ENCODE assay signal across 34 mouse cellular contexts in genomic region chr2:85034169-85034568, GRCm38 (mm10). TPM values are rescaled to one million over a fixed set of nuclear protein-coding genes. Genes with fewer than 3 reads are reported as not detected.
DNase-seq lines count a peak whose midpoint lies in the region; ATAC-seq and TF ChIP-seq lines count a peak whose summit lies in the region.
"Had no signal": no experiment of that assay in that cellular context is flagged by ENCODE, and none has a peak within 500 bp of the region (broad histone marks: within the 10 kb centered on the region; RNA-seq: fewer than 3 reads in every experiment).

No protein-coding gene starts in this region.

- peaks cover 3% of the 10 kb centered on the region for H3K4me1 ChIP-seq in testis, adult 2 months (ENCODE audit: control insufficient read depth, insufficient read depth, low read length)

- peak overlapping the region; percentile 80 for H3K4me3 ChIP-seq in testis, adult 2 months (ENCODE audit: control insufficient read depth, low read depth, low read length)
- H3K4me3 ChIP-seq: embryonic facial prominence, embryonic 13.5 days; forebrain, embryonic 10.5 days; forebrain, embryonic 15.5 days; hindbrain, embryonic 13.5 days; limb, embryonic 10.5 days; limb, embryonic 15.5 days; midbrain, embryonic 13.5 days; neural tube, embryonic 12.5 days had no signal

- H3K27me3 ChIP-seq in testis, adult 2 months (ENCODE audit: control insufficient read depth, insufficient read depth, low read length) = no peaks in the 10 kb centered on the region
- H3K27me3 ChIP-seq in splenic B cell, adult 2 months (ENCODE audit: control insufficient read depth, insufficient read depth, low read length, poor library complexity, severe bottlenecking) = no peaks in the 10 kb centered on the region
- H3K27me3 ChIP-seq: embryonic facial prominence, embryonic 13.5 days; forebrain, embryonic 15.5 days; hindbrain, embryonic 13.5 days; limb, embryonic 15.5 days; midbrain, embryonic 13.5 days; neural tube, embryonic 12.5 days had no signal

- H3K36me3 ChIP-seq in testis, adult 2 months (ENCODE audit: control insufficient read depth, insufficient read depth, low read length) = no peaks in the 10 kb centered on the region
- H3K36me3 ChIP-seq in splenic B cell, adult 2 months (ENCODE audit: control insufficient read depth, insufficient read depth, low read length, poor library complexity, severe bottlenecking) = no peaks in the 10 kb centered on the region
- H3K36me3 ChIP-seq: forebrain, embryonic 15.5 days; hindbrain, embryonic 13.5 days; neural tube, embryonic 12.5 days had no signal

- no peak for TF ChIP-seq POLR2A in testis, adult 2 months (IDR thresholded peaks at IDR 0.05; ENCODE audit: control insufficient read depth, low read depth, low read length)

- no peak overlapping the region; the same call in 1 of the 2 replicates for H3K27ac ChIP-seq in testis, adult 2 months (ENCODE audit: control insufficient read depth, insufficient read depth, low read depth, low read length)
- H3K27ac ChIP-seq: embryonic facial prominence, embryonic 13.5 days; forebrain, embryonic 10.5 days; forebrain, embryonic 15.5 days; hindbrain, embryonic 13.5 days; limb, embryonic 10.5 days; limb, embryonic 15.5 days; liver, embryonic 14.5 days; midbrain, embryonic 13.5 days; neural tube, embryonic 12.5 days had no signal

- TF ChIP-seq CTCF in testis, adult 2 months (IDR thresholded peaks at IDR 0.05; ENCODE audit: control insufficient read depth, insufficient read depth, insufficient replicate concordance, low read depth, low read length) = no peak

- ATAC-seq in common myeloid progenitor, adult 5-6 weeks (replicated peaks; ENCODE audit: low read depth, poor library complexity, severe bottlenecking) = peak; percentile 58
- peak; percentile 36 for ATAC-seq in megakaryocyte, adult 5-6 weeks (ENCODE audit: poor library complexity, severe bottlenecking)
- ATAC-seq: forebrain, embryonic 15.5 days; intestine, postnatal 0 days; midbrain, embryonic 13.5 days had no signal

- no peak for DNase-seq in testis, postnatal 14 days (ENCODE audit: low spot score)
- peak; percentile 25 for DNase-seq in splenic B cell, adult 2 months (ENCODE audit: low read depth, low spot score)
- DNase-seq in cerebellum, adult 8-10 months = no peak
- DNase-seq in retina, embryonic 14.5 days (ENCODE audit: low spot score) = no peak
- DNase-seq: adrenal gland, postnatal 10 days; cerebellum, adult 11 months; cerebellum, adult 9-11 months; heart, postnatal 14 days; kidney, adult 9 months; kidney, postnatal 10 days; layer of hippocampus, adult 9-11 months; lung, embryonic 14.5 days; lung, postnatal 14 days; right cerebral cortex, postnatal 25 days; thymus, postnatal 25 days had no signal

RNA-seq across cellular contexts. Expression of gene Ssrp1, which starts 2.9 kb away (rescaled TPM):
- polyA plus RNA-seq in testis, adult 2 months (2012; rRNA removed) = 109 and 120 TPM in 2 replicates
- 433 and 486 TPM in 2 replicates for total RNA-seq in common myeloid progenitor, adult 5-6 weeks (2017)
- 66.9 and 83.2 TPM in 2 replicates for total RNA-seq in megakaryocyte, adult 5-6 weeks (2015)
- total RNA-seq in megakaryocyte, adult 5-6 weeks (2017) = 222 and 227 TPM in 2 replicates

RNA-seq across cellular contexts. Expression of gene P2rx3, which starts 3.1 kb away (rescaled TPM):
- polyA plus RNA-seq in testis, adult 2 months (2012; rRNA removed) = 86.4 and 103 TPM in 2 replicates
- not detected in 2 replicates for total RNA-seq in common myeloid progenitor, adult 5-6 weeks (2017)
- total RNA-seq in megakaryocyte, adult 5-6 weeks (2015) = 0.11 and 0.16 TPM in 2 replicates
- total RNA-seq in megakaryocyte, adult 5-6 weeks (2017) = not detected in 2 replicates
- polyA plus RNA-seq: G1E; heart, embryonic 14.5 days had no signal

RNA-seq across cellular contexts. Expression of gene Tnks1bp1, which starts 13.7 kb away (rescaled TPM):
- 7.4 and 8.4 TPM in 2 replicates for polyA plus RNA-seq in testis, adult 2 months (2012; rRNA removed)
- total RNA-seq in common myeloid progenitor, adult 5-6 weeks (2017) = 2.9 and 5.1 TPM in 2 replicates
- total RNA-seq in megakaryocyte, adult 5-6 weeks (2015) = 1.5 and 1.9 TPM in 2 replicates
- 4.8 and 5.6 TPM in 2 replicates for total RNA-seq in megakaryocyte, adult 5-6 weeks (2017)

RNA-seq across cellular contexts. Expression of gene Prg3, which starts 46.2 kb away (rescaled TPM):
- not detected in 2 replicates for polyA plus RNA-seq in testis, adult 2 months (2012; rRNA removed)
- total RNA-seq in common myeloid progenitor, adult 5-6 weeks (2017) = 2.8 and 7.1 TPM in 2 replicates
- total RNA-seq in megakaryocyte, adult 5-6 weeks (2015) = 6.2 and 11.0 TPM in 2 replicates
- total RNA-seq in megakaryocyte, adult 5-6 weeks (2017) = 14.2 and 18.4 TPM in 2 replicates
- total RNA-seq: gastrocnemius, adult 8-10 months; heart, postnatal 14 days; left cerebral cortex, postnatal 10 days had no signal
- polyA plus RNA-seq: C2C12; forebrain, embryonic 10.5 days; forebrain, embryonic 15.5 days; gonadal fat pad, adult 2 months; heart, embryonic 14.5 days; hindbrain, embryonic 13.5 days; intestine, postnatal 0 days; limb, embryonic 15.5 days; lung, embryonic 14.5 days; midbrain, embryonic 13.5 days had no signal

RNA-seq across cellular contexts. Expression of gene Prg2, which starts 53.9 kb away (rescaled TPM):
- not detected in 2 replicates for polyA plus RNA-seq in testis, adult 2 months (2012; rRNA removed)
- 26.2 and 36.6 TPM in 2 replicates for total RNA-seq in common myeloid progenitor, adult 5-6 weeks (2017)
- 48.6 and 96.7 TPM in 2 replicates for total RNA-seq in megakaryocyte, adult 5-6 weeks (2015)
- 238 and 301 TPM in 2 replicates for total RNA-seq in megakaryocyte, adult 5-6 weeks (2017)
- total RNA-seq: gastrocnemius, adult 8-10 months; heart, postnatal 14 days; left cerebral cortex, postnatal 10 days had no signal
- polyA plus RNA-seq: C2C12; forebrain, embryonic 10.5 days; forebrain, embryonic 15.5 days; G1E; heart, embryonic 14.5 days; intestine, postnatal 0 days; lung, embryonic 14.5 days had no signal
